Mouse (Mus musculus): ENCODE results near the gene Ccdc62. TPM values are rescaled to one million over a fixed set of nuclear protein-coding genes. Genes with fewer than 3 reads are reported as not detected.

Gene Ccdc62
- polyA plus RNA-seq, 1 experiment from 2014 or later: 7.8 TPM

DNA sequence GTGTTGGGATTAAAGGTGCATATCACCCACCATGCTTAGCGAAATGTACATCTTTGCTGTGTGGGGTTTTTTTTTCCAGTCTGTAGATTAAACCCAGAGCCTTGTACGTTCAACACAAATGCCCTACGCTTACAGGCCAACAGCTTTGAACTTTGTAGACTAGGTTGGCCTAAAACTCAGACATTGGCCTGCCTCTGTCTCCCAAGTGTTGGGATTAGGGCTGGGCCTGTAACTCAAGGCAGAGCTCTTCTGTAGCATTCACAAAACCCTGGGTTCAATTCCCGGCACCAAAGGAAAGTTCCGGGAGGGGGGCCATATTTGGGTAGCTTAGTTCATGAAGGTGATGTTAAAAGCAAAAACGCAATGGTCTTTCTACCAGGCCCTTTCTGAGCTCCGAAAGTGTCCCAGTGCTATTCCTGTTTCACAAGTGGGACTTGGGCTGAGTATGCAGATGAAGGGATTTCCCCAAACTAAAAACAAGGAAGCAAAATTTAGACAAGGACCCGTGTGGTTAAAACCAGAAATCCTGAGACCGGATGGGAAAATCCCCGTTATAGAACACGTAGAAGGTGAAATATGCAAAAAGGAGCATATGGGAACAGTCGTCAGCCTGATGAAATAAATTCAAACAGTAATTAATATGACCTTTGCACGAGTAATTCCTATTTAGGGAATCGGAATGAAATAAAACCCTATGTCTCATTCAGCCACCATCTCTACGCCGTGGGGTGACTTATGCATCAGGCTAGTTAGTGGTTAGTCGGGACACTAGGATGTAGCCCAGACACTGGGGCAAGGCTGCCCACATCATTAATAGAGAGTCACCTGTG is 24.1 kb upstream of the Ccdc62 start:
- H3K9me3 ChIP-seq: no peaks in the 10 kb centered on the region
- no peak overlapping the region for H3K9ac ChIP-seq
- peaks cover 14% of the 10 kb centered on the region for H3K4me1 ChIP-seq
- H3K36me3 ChIP-seq: peaks cover 28% of the 10 kb centered on the region
- ATAC-seq (ENCODE audit: insufficient number of reproducible peaks, insufficient read depth, low FRiP score, low TSS enrichment): no peak
- H3K4me2 ChIP-seq (replicated peaks): peak overlapping the region; percentile 95
- WGBS: 75% methylated on average over 17 of the region's 17 CpGs
- no peaks in the 10 kb centered on the region for H3K27me3 ChIP-seq
- no peak overlapping the region for H3K27ac ChIP-seq
- H3K4me3 ChIP-seq: peak overlapping the region; percentile 14; the same call in 1 of the 2 replicates

DNA sequence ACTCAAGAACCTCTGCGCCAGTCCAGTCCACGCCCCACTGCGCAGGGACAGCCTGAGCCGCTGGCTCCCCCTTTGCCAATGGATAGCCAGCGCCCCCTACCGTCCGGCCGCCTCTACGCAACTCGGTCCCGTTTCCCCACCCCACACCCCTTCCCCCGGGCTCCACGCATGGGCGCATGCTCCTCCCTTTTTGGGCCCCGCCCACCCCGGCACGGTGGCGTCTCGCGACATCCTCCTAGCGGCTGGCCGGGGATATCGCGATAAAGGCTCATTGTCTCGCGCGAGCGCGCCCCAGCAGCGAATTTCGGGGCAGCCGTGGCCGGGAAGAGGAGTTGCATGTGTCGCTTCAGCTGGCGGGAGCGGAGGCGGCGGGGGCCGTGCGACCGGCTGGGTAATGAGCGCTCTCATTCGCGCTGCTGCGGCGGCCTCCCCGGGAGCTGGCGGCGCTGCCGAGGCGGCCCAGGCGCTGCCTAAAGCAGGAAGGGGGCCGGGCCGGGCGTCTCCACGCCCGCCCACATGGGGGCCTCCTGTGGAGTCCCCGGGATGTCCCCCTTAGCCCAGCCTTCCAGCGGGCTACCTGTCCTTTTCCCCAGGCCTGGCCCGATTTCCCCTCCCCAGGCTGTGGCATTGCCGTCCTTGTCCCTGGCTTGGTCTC is 23.4 kb upstream of the Ccdc62 start, which contains the start of gene Denr:
Gene Denr, plus strand, starts transcription at position 200 of the 655 bp plus-strand sequence.
- H3K27ac ChIP-seq: peak within 1 kb of the TSS; percentile 80
- H3K27me3 ChIP-seq: no peaks in the 10 kb centered on the region
- peak within 1 kb of the TSS; percentile 75 for H3K4me3 ChIP-seq
- peak within 1 kb of the TSS; percentile 92 for H3K9ac ChIP-seq
- H3K36me3 ChIP-seq: peaks cover 35% of the 10 kb centered on the region
- ATAC-seq (ENCODE audit: insufficient number of reproducible peaks, insufficient read depth, low FRiP score, low TSS enrichment): peak; percentile 95
- peak within 1 kb of the TSS; percentile 95 for H3K4me2 ChIP-seq (replicated peaks)
- WGBS: under 1% methylated on average over 60 of the region's 61 CpGs
- no peaks in the 10 kb centered on the region for H3K9me3 ChIP-seq
- peaks cover 14% of the 10 kb centered on the region for H3K4me1 ChIP-seq

DNA sequence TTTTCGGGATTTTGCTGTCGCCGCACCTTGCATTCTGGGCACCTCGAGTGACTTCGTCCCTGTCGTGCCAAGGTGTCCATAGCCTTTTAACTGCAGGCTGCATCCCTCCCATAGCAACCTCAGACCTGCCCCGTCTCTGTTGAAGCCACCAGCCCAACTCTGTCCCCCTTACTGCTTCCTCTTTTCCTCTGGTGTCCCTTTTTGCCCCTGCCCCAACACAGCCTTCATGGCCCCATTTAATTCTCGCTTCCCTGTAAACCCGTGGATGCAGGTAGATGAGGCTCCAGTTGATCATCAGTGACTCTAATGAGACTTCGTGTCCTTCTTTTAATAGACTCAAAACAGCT is 22.9 kb upstream of the Ccdc62 start:
- Histone ChIP-seq H3K36me3 (peaks cover 39% of the 10 kb centered on the region), H3K9me3 (no peaks in the 10 kb centered on the region), H3K9ac (peak overlapping the region; percentile 92), H3K4me3 (peak overlapping the region; percentile 75), H3K4me2 (replicated peaks) (peak overlapping the region; percentile 95), H3K4me1 (peaks cover 14% of the 10 kb centered on the region), H3K27ac (peak overlapping the region; percentile 80; the same call in 1 of the 2 replicates), H3K27me3 (no peaks in the 10 kb centered on the region)
- ATAC-seq (ENCODE audit: insufficient number of reproducible peaks, insufficient read depth, low FRiP score, low TSS enrichment): no peak
- WGBS: 4% methylated on average over 10 of the region's 10 CpGs

DNA sequence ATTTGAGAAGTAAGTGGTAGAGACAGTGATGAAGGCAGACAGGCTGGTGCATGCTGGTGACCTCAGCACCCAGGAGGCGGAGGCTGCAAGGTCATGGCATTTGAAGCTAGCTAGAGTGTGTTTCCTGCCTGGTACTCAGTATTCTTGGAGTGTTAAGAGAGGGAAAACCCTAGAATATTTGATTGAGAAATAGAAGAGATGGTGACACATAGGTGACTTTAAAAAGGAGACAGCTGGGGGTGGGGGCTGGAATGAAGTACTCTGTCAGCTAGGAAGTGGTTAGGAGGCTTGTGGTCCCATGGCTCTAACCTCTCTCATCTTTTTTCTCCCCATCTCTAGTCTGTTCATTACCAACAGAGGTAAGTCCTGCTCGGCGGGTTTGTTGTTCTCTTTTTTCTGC is 15.6 kb upstream of the Ccdc62 start:
- ATAC-seq (ENCODE audit: insufficient number of reproducible peaks, insufficient read depth, low FRiP score, low TSS enrichment): no peak
- Histone ChIP-seq H3K4me3 (no peak overlapping the region), H3K9me3 (no peaks in the 10 kb centered on the region), H3K4me2 (replicated peaks) (no peak overlapping the region), H3K4me1 (no peaks in the 10 kb centered on the region), H3K27ac (no peak overlapping the region), H3K27me3 (no peaks in the 10 kb centered on the region), H3K9ac (no peak overlapping the region), H3K36me3 (peaks cover 77% of the 10 kb centered on the region)
- 89% methylated on average over 3 of the region's 3 CpGs for WGBS

DNA sequence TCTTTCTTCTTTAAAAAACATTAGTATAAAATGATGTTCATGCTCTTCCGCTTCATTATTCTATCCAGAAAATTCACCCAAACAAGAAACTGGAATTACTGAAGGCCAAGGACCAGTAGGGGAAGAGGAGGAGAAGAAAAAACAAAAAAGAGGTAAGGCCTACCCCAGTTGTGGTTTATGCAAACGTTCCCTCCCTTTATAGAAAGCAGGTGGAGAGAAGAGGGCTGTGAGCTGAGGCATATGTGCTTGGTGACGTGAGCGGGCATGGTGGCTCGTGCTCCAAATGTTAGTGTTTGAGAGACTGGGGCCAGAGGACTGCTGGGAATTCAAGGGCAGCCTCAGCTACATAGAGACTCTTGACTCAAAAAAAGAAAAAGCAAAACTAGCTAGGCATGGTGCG is 8.4 kb upstream of the Ccdc62 start:
- no peak overlapping the region for H3K27ac ChIP-seq
- H3K9me3 ChIP-seq: no peaks in the 10 kb centered on the region
- H3K4me1 ChIP-seq: no peaks in the 10 kb centered on the region
- H3K9ac ChIP-seq: no peak overlapping the region
- H3K4me2 ChIP-seq (replicated peaks): no peak overlapping the region
- 83% methylated on average over 6 of the region's 6 CpGs for WGBS
- no peak overlapping the region for H3K4me3 ChIP-seq
- H3K36me3 ChIP-seq: peaks cover 87% of the 10 kb centered on the region
- H3K27me3 ChIP-seq: no peaks in the 10 kb centered on the region
- no peak for ATAC-seq (ENCODE audit: insufficient number of reproducible peaks, insufficient read depth, low FRiP score, low TSS enrichment)

DNA sequence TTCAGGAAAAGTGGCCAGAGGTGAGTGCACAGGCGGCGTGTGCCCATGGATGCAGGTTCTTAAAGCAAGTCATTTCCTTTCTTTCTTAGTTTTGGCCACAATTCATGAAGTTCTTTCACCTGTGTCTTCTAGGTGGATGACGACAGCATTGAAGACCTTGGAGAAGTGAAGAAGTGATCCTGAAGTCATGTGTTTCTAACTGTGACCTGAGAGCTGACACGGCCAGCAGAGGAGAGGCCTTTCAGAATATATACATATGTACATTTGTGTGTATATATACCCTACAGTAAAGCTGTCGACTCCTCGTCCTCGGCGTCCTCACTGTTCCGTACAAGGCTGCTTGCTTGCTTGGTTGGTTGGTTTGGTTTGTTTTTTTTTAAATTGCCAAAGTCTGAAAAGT is 3.4 kb upstream of the Ccdc62 start, which contains the start of gene Gm43518:
Gene Gm43518, plus strand, starts transcription at position 301 of the 400 bp plus-strand sequence.
- Histone ChIP-seq H3K4me2 (replicated peaks) (no peak within 1 kb of the TSS), H3K27me3 (no peaks in the 10 kb centered on the region), H3K27ac (no peak within 1 kb of the TSS), H3K9ac (no peak within 1 kb of the TSS), H3K9me3 (no peaks in the 10 kb centered on the region), H3K36me3 (peaks cover 64% of the 10 kb centered on the region), H3K4me3 (no peak within 1 kb of the TSS), H3K4me1 (no peaks in the 10 kb centered on the region)
- WGBS: 95% methylated on average over 9 of the region's 9 CpGs
- no peak for ATAC-seq (ENCODE audit: insufficient number of reproducible peaks, insufficient read depth, low FRiP score, low TSS enrichment)

DNA sequence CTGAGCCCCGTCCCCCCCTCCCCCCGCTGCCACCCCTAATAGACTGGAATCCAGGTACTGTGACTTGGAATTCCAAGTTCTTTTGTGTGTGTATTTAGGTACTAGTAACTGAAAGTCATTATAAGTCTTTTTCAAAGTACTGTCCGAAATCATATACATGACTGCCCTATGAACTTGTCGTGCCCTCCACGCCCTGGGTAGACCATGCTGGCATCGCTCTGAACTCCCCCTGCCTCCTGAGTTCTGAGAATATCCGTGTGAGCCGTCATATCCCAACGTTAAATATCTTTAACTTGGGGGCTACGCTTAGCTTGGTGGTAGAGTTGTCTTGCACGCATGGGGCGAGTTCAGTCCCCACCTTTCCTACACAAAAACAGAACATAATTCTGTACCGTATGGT is 652 bp downstream of the Ccdc62 start:
- H3K4me1 ChIP-seq: no peaks in the 10 kb centered on the region
- 51% methylated on average over 13 of the region's 13 CpGs for WGBS
- H3K27me3 ChIP-seq: no peaks in the 10 kb centered on the region
- peak overlapping the region; percentile 68 for H3K4me2 ChIP-seq (replicated peaks)
- H3K9me3 ChIP-seq: no peaks in the 10 kb centered on the region
- peak overlapping the region; percentile 76 for H3K4me3 ChIP-seq
- H3K27ac ChIP-seq: peak overlapping the region; percentile 76; the same call in 1 of the 2 replicates
- peak overlapping the region; percentile 84 for H3K9ac ChIP-seq
- no peak for ATAC-seq (ENCODE audit: insufficient number of reproducible peaks, insufficient read depth, low FRiP score, low TSS enrichment)
- peaks cover 25% of the 10 kb centered on the region for H3K36me3 ChIP-seq

DNA sequence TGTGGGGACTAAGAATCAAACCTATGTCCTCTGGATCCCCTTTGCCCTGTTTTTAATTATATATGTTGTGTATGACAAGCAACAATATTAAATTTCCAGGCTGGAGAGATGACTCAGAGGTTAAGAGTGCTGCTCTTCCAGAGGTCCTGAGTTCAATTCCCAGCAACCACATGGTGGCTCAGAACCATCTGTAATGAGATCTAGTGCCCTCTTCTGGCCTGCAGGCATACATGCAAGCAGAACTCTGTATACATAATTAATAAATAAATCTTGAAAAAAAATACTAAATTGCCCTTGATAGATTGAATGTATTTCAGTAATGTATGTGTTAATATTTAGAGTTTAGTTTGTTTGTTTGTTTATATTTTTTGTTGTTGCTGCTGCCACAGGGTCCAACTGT is 2.4 kb downstream of the Ccdc62 start:
- Histone ChIP-seq H3K9ac (no peak overlapping the region), H3K36me3 (peaks cover 7% of the 10 kb centered on the region), H3K4me2 (replicated peaks) (no peak overlapping the region), H3K4me3 (no peak overlapping the region), H3K4me1 (no peaks in the 10 kb centered on the region), H3K9me3 (no peaks in the 10 kb centered on the region), H3K27ac (no peak overlapping the region), H3K27me3 (no peaks in the 10 kb centered on the region)
- ATAC-seq (ENCODE audit: insufficient number of reproducible peaks, insufficient read depth, low FRiP score, low TSS enrichment): no peak

DNA sequence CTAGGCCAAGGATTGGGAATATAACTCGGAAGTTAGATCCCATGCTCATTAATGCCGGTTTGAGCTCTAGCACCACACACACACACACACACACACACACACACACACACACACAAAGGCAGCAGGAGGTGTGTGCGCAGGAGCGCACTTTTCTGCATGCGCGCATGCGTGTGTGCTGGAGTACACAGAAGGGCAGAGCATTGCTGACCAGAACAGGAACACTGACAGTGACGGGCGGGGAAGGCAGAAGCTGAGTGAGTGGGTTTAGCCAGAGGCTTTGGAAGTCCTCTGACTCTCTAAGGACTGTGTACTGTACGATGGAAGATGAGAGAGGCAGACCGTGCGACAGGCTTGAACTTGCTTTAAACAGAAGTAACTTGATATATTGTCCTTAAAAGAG is 3.1 kb downstream of the Ccdc62 start:
- no peak for ATAC-seq (ENCODE audit: insufficient number of reproducible peaks, insufficient read depth, low FRiP score, low TSS enrichment)
- Histone ChIP-seq H3K4me2 (replicated peaks) (no peak overlapping the region), H3K9me3 (no peaks in the 10 kb centered on the region), H3K4me1 (no peaks in the 10 kb centered on the region), H3K9ac (0 out of 2 replicates have a peak overlapping the region, but pooled peaks have one; percentile 19), H3K27ac (no peak overlapping the region), H3K36me3 (peaks cover 3% of the 10 kb centered on the region; the same call in 1 of the 2 replicates), H3K4me3 (no peak overlapping the region), H3K27me3 (no peaks in the 10 kb centered on the region)
- WGBS: 80% methylated on average over 12 of the region's 12 CpGs

DNA sequence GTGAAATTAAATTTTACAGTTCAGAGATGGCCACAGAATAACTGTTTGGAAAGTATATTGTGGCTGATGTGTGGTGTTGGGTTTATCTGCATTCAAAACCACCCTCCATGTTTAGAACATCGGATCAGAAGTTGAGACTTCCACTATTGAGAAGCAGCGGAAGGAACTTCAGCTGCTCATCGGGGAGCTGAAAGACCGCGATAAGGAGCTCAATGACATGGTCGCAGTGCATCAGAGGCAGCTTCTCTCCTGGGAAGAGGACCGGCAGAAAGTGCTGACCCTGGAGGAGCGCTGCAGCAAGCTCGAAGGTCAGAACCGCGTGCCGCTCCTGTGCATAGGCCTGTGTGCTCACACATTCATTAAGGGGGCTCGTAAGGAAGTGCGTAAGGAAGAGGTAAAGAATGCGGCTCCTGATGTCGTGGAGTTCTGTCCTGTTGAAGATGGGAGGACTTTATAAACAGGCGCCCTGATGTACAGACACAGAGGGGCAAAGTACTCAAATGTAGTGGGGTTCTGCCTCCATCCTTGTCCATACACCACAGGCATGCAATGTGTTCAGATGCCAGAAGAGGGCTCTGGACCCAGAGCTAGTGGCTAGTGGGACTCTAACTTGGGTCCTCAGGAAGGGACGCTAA is 3.6 kb downstream of the Ccdc62 start:
- Histone ChIP-seq H3K4me2 (replicated peaks) (no peak overlapping the region), H3K4me1 (no peaks in the 10 kb centered on the region), H3K36me3 (no peaks in the 10 kb centered on the region), H3K9ac (0 out of 2 replicates have a peak overlapping the region, but pooled peaks have one; percentile 19), H3K27me3 (no peaks in the 10 kb centered on the region), H3K4me3 (no peak overlapping the region), H3K9me3 (no peaks in the 10 kb centered on the region), H3K27ac (no peak overlapping the region)
- 39% methylated on average over 18 of the region's 18 CpGs for WGBS
- no peak for ATAC-seq (ENCODE audit: insufficient number of reproducible peaks, insufficient read depth, low FRiP score, low TSS enrichment)

DNA sequence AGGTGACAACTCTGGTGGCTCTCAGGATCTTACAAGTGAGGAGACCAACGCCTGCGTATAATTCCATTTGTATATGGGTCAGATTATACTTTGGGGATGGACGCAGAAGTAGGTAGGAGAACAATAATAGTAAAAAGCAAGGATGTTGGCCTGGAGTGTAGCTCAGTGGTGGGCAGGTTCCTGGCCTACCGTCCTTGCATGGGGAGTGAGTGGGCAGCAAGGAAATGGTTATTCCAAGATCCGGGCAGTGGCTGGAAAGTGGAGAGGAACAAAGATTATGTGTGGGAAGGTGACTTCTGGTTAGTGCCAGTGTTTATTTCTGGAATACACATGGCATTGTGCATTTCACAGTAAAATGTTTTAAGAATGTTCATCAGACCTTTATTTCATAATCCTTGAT is 5.5 kb downstream of the Ccdc62 start:
- no peaks in the 10 kb centered on the region for H3K27me3 ChIP-seq
- H3K9ac ChIP-seq: no peak overlapping the region
- H3K36me3 ChIP-seq: no peaks in the 10 kb centered on the region
- H3K4me3 ChIP-seq: no peak overlapping the region
- H3K27ac ChIP-seq: no peak overlapping the region
- H3K9me3 ChIP-seq: no peaks in the 10 kb centered on the region
- ATAC-seq (ENCODE audit: insufficient number of reproducible peaks, insufficient read depth, low FRiP score, low TSS enrichment): no peak
- 87% methylated on average over 5 of the region's 5 CpGs for WGBS
- H3K4me2 ChIP-seq (replicated peaks): no peak overlapping the region
- H3K4me1 ChIP-seq: no peaks in the 10 kb centered on the region
